Mouse (Mus musculus) E14TG2a.4 (cell line): ENCODE data around the gene Crk.

Source experiments
- H3K27me3 ChIP-seq: 2 replicates; pipeline ENCODE4 v1.6.1; 2014; ENCODE audit warnings: low read length, control low read depth; ENCODE audit not compliant: insufficient read depth
- H3K36me3 ChIP-seq: 2 replicates; pipeline ENCODE4 v1.6.1; 2014; ENCODE audit warnings: low read length, control low read depth; ENCODE audit not compliant: insufficient read depth
- H3K4me1 ChIP-seq: replicated peaks from 2 replicates; pipeline ENCODE4 v1.6.1; 2014; ENCODE audit warnings: low read depth, low read length, control low read depth
- H3K4me3 ChIP-seq: replicated peaks from 2 replicates; pipeline ENCODE4 v1.5.1; 2014; ENCODE audit warnings: mild to moderate bottlenecking, low read length
- H3K9me3 ChIP-seq: 2 replicates; pipeline ENCODE4 v1.6.1; 2014; ENCODE audit warnings: low read length, control low read depth
- CTCF ChIP-seq: conservative IDR thresholded peaks from 2 replicates; pipeline ENCODE4 v1.5.1; 2014; ENCODE audit warnings: low read length
- NANOG ChIP-seq: IDR thresholded peaks from 2 replicates; pipeline ENCODE4 v1.6.1; 2014; ENCODE audit warnings: borderline replicate concordance, low read length, mixed read lengths
- POU5F1 ChIP-seq: IDR thresholded peaks from 2 replicates; pipeline ENCODE4 v1.6.1; 2014; ENCODE audit warnings: low read length, borderline replicate concordance

The Crk gene

DNA sequence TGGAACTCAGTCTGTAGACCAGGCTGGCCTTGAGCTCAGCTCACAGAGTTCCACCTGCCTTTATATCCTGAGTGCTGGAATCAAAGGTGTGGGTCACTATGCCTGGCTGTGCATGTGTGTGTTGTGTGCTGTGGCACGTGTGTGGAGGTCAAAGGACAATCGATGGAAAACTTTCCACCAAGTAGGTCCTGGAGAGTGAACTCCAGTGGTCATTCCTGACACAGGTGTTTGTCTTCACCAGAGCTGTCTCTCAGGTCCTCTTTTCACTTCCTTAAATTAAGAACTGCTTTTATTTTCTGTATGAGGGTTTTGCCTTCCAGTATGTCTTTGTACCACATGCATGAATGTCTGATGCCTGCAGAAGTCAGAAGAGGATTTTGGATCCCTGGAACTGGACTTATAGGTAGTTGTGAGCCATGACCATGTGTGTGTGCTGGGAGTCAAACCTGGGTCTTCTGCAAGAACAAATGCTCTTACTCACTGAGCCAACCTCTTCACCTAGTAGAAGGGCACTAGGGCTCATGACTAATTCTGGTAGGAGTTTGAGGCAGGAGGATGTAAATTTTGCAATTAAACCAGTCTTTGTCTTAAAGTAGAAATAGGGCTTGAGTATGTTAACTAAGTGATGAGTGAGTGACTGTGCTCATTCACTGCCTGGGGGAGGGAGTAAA is 58.9 kb downstream of the Crk start:
- Histone ChIP-seq H3K9me3 (no peaks in the 10 kb centered on the region), H3K36me3 (peaks cover 83% of the 10 kb centered on the region), H3K27me3 (no peaks in the 10 kb centered on the region), H3K4me3 (peak overlapping the region; percentile 52), H3K4me1 (peaks cover 84% of the 10 kb centered on the region)
- no peak for TF ChIP-seq POU5F1
- TF ChIP-seq NANOG = no peak
- no peak for TF ChIP-seq CTCF

DNA sequence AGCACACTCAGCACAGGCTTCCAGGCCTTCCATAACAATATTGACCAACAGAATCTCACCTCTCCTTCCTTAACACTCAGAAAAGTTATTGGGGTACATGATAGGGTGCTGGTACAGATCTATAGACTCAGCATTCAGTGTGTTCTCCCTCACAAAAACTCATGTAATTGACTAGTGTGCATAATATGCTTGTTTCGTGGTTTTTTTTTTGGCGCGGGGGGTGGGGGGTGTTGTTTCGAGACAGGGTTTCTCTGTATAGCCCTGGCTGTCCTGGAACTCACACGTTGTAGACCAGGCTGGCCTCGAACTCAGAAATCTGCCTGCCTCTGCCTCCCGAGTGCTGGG is 59.4 kb downstream of the Crk start:
- peaks cover 87% of the 10 kb centered on the region for H3K36me3 ChIP-seq
- TF ChIP-seq POU5F1 (no peak), NANOG (no peak), CTCF (no peak)
- H3K4me1 ChIP-seq = peaks cover 89% of the 10 kb centered on the region
- H3K27me3 ChIP-seq = no peaks in the 10 kb centered on the region
- H3K4me3 ChIP-seq = peak overlapping the region; percentile 52
- no peaks in the 10 kb centered on the region for H3K9me3 ChIP-seq

DNA sequence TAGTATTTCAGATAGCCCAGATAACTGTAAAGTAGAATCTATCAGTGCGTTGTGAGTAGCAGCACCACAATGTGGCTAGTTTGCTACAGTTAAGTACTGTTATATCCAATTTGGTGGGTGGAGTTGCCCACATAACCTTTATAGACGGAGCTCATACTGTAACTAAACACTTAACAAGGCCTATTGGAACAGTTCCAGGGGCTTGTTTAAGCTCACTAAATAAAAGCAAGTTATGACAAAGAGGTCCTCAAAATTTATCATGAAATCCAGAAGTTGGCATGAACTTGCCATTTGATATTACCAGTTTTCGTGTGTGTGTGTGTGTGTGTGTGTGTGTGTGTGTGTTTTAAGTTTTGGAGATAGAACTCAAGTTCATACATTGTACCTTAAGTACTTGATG is 61.1 kb downstream of the Crk start:
- Histone ChIP-seq H3K4me3 (no peak overlapping the region), H3K36me3 (peaks cover 87% of the 10 kb centered on the region), H3K27me3 (no peaks in the 10 kb centered on the region), H3K4me1 (peaks cover 96% of the 10 kb centered on the region), H3K9me3 (no peaks in the 10 kb centered on the region)
- TF ChIP-seq POU5F1 = no peak
- TF ChIP-seq CTCF = no peak
- no peak for TF ChIP-seq NANOG

DNA sequence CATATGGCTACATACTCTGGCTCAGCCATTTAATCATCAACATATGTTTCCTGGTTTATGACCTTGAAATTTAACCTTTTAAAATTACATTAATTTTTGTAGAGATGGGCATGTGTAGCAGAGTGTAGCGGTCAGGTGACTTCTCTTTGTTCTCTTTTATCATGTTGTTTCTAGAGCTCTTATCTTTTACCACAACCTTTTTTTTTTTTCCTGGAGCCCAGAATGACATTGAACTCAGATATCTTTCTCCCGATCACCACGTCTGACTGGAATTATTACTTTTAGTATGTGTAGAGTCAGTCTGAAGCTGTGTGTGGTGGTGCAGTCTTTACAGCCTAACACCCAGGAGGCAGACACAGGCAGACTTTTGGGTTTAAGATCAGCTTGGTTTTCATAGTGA is 62.6 kb downstream of the Crk start:
- H3K27me3 ChIP-seq = no peaks in the 10 kb centered on the region
- H3K4me3 ChIP-seq = no peak overlapping the region
- H3K4me1 ChIP-seq = peaks cover 95% of the 10 kb centered on the region
- peaks cover 86% of the 10 kb centered on the region for H3K36me3 ChIP-seq
- TF ChIP-seq NANOG (no peak), POU5F1 (no peak), CTCF (no peak)
- H3K9me3 ChIP-seq = no peaks in the 10 kb centered on the region

DNA sequence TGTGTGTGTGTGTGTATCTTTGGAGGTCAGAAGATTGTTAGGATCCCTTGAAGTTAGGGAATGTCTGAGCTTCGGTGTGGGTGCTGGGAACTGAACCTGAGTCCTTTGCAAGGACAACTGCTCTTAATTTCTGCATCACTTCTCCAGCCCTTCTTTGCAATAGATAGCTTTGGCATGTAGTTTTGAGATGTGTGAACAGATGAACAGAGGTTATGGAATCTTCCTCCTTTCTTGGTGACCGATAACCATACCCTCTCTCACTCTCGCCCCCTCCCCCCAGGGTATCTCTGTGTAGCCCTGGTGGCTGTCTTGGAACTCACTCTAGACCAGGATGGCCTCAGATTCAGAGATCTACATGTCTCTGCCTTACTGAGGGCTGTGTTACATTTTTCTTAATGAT is 65.7 kb downstream of the Crk start:
- Histone ChIP-seq H3K27me3 (no peaks in the 10 kb centered on the region), H3K4me1 (peaks cover 94% of the 10 kb centered on the region), H3K36me3 (peaks cover 83% of the 10 kb centered on the region), H3K9me3 (no peaks in the 10 kb centered on the region), H3K4me3 (0 out of 2 replicates have a peak overlapping the region, but pooled peaks have one; percentile 11)
- no peak for TF ChIP-seq POU5F1
- TF ChIP-seq CTCF = no peak
- TF ChIP-seq NANOG = no peak

DNA sequence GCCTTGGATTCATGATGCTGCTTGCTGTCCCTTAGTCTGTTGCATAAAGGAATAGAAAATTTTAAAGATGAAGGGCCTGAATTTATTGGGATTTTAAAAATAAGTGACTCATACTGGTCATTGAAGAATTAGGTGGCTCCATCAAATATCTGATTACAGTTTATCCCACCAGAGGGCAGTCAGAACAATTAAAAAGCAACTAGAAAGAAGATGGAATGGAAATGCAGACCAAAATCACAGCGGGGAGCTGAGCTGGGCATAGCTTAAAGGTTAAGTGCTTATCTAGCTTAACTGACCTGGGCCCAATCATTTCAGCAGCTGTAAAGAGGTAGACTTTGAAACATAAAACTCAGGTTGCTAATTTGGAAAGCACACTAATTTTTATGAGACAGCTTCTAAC is 71.5 kb downstream of the Crk start:
- Histone ChIP-seq H3K27me3 (no peaks in the 10 kb centered on the region), H3K9me3 (no peaks in the 10 kb centered on the region), H3K36me3 (peaks cover 88% of the 10 kb centered on the region), H3K4me3 (no peak overlapping the region), H3K4me1 (peaks cover 91% of the 10 kb centered on the region)
- TF ChIP-seq POU5F1 (no peak), CTCF (no peak), NANOG (no peak)

DNA sequence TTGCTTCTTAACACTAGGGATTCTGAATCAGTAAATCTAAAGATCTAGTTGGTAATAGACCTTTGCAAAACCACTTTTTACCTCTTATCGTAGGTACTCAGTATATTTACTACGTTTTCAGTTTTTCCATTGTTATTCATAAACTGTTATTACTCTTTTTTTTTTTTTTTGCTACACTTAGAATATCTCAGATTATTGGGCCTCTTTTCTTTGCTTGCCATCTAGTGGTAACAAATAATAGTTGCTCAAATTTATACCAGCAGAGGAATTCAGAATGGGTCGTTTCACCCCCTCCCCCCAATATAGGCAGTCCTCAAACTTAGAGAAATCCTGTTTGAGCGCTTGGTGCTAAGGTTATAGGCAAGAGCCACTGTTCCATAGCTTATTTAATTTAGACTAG is 72.0 kb downstream of the Crk start:
- Histone ChIP-seq H3K4me1 (peaks cover 91% of the 10 kb centered on the region), H3K27me3 (no peaks in the 10 kb centered on the region), H3K9me3 (no peaks in the 10 kb centered on the region), H3K4me3 (no peak overlapping the region), H3K36me3 (peaks cover 93% of the 10 kb centered on the region)
- no peak for TF ChIP-seq NANOG
- TF ChIP-seq CTCF = 0 out of 2 replicates have a peak, but pooled peaks have one; percentile 13
- TF ChIP-seq POU5F1 = no peak
